Mouse (Mus musculus): ENCODE data around the gene Sgms2.

The Sgms2 gene

DNA sequence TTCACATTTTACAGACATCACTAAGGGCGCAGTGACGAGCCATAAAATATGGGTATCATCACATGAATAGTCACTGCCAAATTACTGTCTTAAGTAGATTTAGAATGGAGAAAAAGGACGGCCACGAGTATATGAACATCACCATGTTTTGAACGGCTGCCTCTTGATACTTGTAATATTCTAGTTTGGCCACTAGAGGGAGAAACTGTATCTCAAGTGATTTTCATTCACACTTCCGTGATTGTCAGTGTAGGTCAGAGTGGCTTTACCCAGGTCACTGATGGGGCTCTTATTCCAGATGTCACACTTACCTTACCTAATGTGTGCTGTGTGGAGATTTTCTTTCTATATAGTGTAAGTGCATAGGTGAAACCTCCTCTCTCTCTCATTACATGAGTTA lies 191.3 kb downstream of the Sgms2 start:
- DNase-seq = no peak

DNA sequence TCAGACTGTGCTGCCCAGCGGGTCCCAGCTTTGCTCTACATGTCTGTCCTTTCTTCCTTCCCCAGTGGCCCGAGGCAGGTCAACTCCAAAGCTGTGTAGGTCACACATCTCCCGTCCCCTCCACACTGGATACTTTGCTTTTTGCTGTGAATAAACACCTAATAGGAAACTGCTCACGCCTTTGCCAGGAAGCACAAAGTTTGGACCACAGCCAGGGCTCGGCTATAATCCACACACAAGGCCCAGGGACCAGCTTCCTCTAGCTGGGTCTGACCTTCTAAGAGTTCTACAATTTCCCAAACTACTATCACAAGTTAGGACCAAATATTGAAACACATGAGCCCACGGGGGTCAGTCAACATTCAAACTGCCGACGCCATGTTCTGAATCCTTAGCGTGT lies 192.1 kb downstream of the Sgms2 start:
- peak; percentile 48 for DNase-seq

DNA sequence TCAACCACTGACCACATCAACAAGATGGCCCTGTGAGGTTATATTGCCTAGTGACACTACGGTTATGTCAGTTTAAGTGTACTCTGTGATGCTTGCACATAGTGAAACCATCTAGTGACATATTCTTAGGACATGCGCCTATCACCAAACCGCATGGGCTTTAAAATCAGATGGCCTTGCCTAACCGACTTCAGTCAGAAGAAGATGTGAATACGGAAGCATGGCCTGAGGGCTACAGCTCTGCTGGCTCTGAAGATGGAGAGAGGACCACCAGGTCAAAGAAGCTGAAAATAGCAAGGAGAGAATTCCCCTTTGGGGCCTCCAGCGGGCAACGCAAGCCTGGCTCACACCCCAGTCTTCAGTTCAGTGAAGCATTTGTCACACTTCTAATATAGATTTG lies 194.3 kb downstream of the Sgms2 start:
- no peak for DNase-seq

DNA sequence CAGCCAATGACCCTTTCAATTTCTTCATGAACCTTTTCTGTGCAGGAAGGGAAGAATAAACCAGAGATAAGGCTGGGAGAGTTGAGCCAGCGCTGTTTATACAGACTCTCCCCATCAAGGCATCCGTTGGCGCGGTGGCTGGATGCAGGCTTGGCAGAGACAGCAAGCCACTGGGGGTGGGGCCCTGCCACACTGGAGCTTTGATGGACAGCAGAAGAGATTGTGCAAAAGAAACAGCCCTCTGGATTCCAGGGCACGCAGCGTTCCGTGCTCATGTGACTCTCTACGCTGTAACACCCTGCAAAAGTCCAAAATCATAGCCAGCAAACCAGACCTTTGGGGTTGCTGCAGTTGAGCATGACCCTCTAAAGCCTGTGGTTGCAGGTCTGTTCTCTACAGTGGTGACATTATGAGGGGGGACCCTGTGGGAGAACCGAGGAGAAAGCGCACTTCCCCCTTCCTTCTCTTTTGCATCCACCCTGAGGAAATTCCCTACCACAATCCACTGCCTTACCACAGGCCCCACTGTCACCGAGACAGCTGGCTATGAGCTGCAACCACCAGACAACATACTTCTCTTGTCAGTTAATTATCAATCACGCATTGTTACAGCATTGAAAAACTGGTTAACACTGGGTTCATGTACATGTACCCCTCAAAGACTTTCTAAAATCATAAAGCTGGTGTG lies 195.6 kb downstream of the Sgms2 start:
- DNase-seq = no peak

DNA sequence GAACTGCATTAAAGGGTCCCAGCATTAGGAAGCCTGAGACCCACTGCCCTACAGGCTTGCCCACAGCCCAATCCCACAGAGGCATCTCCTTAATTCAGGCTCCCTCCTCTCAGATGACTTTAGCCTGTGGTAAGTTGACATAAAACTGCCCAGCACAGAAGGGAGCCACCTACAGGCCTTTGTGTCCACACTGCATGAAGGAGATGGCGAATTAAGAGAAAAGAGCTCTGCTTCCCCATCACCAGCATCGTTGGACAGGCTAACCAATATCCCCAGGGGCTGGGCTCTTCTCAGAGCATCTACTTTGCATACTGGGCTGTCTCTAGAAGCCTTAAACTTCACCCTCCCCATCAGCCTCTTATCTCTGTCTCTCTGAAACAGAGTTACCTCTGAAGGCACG lies 196.7 kb downstream of the Sgms2 start:
- no peak for DNase-seq

GRCm38 (mm10) chr3:131292959-131293358 lies 198.3 kb downstream of the Sgms2 start:
- no peak for DNase-seq

DNA sequence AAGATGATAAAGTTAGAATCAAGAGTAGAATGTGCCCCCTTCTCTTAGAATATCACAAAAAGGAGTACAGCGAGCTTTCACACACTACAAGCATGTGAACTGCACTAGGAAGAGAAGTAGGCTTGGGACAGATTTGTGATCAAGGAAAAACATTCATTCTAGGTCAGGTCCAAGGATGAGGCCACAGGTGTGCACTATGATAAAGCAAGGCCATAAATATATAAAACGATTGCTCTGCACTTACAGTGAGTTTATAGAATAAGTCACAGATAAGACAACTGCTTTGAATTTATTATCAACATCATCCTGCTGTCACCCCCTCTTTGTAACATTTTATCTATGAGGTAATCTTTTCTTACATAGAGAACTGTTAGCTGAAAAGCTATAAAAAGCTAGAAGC lies 198.9 kb downstream of the Sgms2 start:
- no peak for DNase-seq

DNA sequence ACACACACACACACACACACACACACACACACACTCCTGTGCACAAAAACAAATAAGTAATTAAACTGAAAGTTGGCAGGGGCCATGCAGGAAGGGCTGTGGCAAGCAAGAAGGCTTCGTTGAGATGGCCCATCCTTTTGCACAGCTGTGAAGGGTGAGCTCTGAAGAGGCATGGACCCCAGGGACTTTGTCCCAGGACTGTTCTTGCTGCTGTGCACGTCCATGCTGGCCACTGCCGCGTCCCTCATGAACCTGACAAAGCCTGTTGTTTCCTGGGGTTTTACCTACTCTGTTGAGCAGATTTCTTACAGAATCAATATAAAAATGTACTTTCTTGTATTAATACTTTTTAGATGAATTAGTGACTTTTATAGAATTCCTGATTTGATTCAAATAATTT lies 199.3 kb downstream of the Sgms2 start:
- DNase-seq = no peak

- no peak for DNase-seq
Measured at GRCm38 (mm10) chr3:131274151-131274550, 217.1 kb downstream of the Sgms2 start.

- no peak for DNase-seq
Measured at GRCm38 (mm10) chr3:131272374-131273100, 218.7 kb downstream of the Sgms2 start.

DNA sequence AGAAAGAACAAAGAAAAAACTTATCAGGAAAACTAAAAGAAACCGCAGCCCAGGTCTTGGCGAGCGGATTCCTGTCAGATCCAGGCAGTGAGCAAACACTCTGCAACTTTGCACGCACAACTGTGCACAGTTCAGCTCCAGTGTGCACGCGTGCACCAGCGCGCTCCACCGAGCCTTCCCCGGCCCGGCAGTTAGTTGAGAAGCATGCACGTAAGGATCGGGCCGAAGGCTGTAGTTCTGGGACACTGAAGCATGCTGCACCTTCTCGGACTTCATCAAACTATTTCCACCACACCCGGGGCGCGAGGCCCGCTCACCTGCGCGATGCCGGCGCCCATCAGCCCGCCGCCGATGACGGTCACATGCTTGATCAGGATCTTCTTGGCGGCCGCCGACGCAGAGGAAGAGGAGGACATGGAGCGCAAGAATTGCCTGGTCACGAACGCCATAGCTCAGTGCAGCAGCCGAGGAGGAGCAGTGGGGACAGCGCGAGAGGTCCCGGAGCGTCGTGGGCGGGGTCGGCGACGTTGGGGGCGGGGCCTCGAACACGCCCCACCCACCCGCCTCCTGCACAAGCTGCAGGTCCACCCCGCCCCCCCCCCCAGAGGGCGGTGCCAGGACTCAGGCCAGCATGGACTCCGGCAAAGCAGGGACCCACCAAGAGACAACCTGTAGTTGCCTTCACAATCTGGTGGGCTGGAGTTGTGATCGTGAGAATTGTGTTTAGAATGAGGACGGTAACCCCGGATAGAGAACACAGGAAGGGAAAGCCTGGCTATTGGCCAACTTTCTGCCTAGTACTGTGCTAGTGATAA lies 219.4 kb downstream of the Sgms2 start, which contains the start of gene Hadh:
TSS of gene Hadh (minus strand) at position 543 of the 815 bp plus-strand sequence.
- DNase-seq = peak; percentile 80

DNA sequence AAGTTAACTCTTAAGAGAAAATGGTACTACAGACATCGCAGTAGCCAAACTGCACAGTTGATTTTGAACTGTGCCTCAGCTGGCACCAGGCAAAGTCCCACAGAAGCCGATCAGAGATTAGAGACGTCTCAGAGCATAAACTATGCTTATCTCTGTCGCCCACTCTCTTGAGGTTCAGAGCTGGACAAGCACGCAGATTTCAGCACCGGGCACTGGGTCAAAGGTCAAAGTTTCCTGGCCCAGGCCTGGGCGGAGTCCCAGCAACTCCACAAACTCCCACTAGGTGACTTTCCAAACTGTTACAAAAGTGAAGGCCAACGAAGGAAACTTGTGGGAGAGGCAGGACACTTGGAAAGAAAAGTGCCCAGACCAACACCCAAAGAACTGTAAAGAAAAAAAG lies 220.1 kb downstream of the Sgms2 start:
- no peak for DNase-seq

DNA sequence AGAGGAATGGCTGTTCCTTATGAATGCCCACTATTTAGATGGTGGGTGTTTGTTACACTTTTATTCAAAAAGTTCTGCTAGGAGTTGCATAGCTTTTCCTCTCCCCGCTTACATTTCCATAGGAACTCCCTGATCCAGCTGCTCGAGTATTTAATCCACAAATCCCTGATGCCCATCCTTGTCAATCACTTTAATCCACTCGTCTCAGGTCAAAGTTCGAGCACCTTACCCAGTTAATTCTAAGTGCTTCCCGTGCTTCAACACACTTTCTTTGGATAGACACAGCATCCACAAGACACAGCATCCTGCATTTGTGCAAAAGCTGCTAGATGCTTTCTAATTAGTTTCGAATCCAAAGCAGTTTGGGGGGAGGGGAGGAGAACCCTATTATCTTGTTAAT lies 220.8 kb downstream of the Sgms2 start:
- DNase-seq = no peak

Measured in cerebellum, adult 9-11 months (tissue).